Mouse (Mus musculus): Measurements from ENCODE around the gene Slc35f1. TPM values are rescaled to one million over a fixed set of nuclear protein-coding genes. Genes with fewer than 3 reads are reported as not detected.
A peak's percentile ranks its signal among the peaks of the same experiment; 100 is the strongest.

Slc35f1 gene
- 10 to 100 TPM; 51.7 to 62.4 (median 57.0) TPM for total RNA-seq (2022)

- peak; percentile 53 to 64 for DNase-seq (ENCODE audit: low spot score in 2 of 2)
Measured at GRCm38 (mm10) chr10:52690334-52690991, at the start of gene Slc35f1. Slc35f1 (plus strand) TSS chr10:52690533.

DNA sequence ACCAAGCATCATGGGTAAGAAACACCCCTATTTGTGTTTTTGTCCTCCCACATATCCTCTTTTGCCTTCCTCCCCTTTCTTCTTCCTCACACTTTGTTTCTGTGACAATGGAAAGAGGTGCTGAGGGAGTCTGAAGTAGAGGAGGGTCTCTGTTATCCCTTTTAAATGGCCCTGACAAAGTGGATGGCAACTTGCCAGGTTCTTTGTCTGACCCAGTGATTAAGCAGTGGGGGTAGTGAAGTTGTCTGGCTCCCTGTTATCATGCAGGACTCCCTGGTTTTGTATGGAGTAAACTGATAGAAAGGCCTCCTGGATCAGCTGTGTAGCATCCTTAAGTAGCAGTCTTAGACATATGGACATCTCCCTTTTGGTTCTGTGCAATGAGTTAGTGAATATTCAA is 19.1 kb upstream of the Slc35f1 start:
- no peak for DNase-seq (ENCODE audit: low spot score in 2 of 2)

- peak; percentile 22 to 42 for DNase-seq (ENCODE audit: low spot score in 2 of 2)
Measured at GRCm38 (mm10) chr10:52690992-52691731, 829 bp downstream of the Slc35f1 start.

- no peak for DNase-seq (ENCODE audit: low spot score in 2 of 2)
Measured at GRCm38 (mm10) chr10:52703688-52704087, 13.4 kb downstream of the Slc35f1 start.

DNA sequence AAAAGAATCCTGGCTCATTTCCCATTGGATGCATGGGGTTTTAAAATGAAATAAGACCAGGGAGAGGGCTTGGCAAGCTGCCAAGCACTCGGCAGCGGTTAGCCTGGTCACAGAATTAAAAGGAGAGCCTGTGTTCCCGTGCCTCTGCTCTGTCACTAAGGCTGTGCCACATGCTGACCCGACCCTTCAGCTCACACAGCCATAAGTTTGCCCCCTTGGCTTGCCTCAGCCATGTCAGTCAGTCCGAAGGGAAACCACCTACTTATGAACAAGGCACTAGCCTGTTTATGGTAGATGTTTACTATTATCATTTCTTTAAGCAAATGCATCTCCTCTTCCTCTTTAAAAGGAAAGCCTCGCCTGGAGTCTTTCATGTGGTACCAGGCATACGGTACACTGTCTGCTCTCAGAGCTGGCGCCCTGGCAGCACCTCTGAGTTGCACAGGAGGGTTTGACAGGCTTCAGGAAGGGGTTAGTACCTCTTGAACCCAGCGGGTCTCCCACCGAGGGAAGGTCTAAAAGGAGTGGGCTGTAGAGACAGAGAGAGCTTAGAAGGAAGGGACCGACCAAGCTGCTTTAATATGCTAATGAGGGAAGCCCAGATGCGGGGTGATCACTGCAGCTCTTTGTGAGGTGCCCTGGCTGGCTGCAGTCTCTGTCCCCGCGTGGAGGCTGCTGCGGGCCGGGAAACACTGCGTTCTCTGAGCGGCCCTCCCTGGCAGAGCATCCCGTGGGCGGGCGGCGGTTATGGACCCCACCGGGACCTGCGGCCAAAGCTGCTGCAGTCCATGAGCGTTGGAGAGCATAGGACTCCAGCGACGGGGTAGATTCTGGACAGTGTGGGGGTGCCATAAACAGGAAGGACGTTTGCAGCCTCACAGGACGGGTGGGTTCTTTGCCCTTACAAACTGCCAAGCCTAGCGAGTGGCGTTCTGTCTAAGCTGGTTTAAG is 14.0 kb downstream of the Slc35f1 start:
- DNase-seq (ENCODE audit: low spot score in 2 of 2), result peak; percentile 41 to 42

DNA sequence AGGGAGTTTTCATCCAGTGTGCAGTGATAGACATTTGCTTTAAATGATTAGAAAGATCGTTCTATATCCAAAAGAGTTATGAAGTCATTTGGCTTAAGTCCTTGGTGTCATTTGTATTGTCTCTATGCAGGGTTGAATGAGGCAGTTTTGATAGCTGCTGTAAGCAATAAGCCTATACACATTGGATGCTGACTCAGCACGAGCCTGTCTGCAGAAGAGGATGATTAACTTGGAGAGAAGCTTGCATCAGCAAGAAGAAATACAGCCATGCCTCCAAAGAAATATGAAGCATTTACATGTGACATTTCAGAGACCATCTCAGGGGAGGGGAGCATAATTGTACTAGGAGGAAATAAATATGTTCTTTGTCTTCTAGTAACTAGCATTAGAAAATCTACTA is 19.1 kb downstream of the Slc35f1 start:
- no peak for DNase-seq (ENCODE audit: low spot score in 2 of 2)

DNA sequence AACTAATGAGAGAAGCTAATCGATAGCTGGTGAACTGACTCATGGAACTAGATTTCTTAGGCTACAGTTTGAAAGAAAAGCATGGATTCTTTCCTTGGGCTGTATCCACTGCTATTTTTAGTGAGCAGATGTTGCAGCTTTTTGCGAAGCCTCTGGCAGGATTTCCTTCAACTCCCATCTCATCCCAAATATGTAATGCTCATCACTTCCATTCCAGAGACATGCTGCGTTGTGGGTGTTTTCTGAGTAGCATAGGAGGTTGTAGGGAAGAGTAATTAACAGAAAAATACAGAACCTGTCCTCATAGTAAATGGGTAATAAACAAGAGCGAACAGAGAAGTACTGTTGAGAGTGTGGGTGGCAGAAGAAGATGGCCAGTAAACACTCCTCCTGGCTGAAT is 21.8 kb downstream of the Slc35f1 start:
- peak in 1 of 2 experiments; percentile 27 for DNase-seq (ENCODE audit: low spot score in 2 of 2)

DNA sequence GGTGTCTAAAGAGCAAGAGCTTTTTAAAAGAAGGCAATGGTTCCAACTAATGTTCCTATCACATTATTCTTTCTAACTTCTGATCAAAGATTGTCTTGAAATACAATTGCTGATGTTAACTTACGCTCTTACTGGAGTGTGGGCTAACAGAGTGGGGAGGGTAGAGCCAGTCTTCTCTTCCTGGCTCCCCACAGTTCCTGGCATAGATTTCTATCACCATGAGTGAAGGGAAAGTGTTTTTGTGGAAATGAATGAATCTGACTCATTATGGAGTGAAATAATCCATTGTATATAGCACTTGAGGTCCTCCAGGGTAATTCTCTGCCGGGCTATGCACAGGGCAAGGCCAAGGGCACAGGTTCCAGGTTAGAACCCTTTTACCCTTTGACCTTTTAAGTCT is 24.2 kb downstream of the Slc35f1 start:
- no peak for DNase-seq (ENCODE audit: low spot score in 2 of 2)

- no peak for DNase-seq (ENCODE audit: low spot score in 2 of 2)
Measured at GRCm38 (mm10) chr10:52715146-52715545, 24.8 kb downstream of the Slc35f1 start.

GRCm38 (mm10) chr10:52718199-52718917 is 28.0 kb downstream of the Slc35f1 start:
- DNase-seq (ENCODE audit: low spot score in 2 of 2), result no peak

DNA sequence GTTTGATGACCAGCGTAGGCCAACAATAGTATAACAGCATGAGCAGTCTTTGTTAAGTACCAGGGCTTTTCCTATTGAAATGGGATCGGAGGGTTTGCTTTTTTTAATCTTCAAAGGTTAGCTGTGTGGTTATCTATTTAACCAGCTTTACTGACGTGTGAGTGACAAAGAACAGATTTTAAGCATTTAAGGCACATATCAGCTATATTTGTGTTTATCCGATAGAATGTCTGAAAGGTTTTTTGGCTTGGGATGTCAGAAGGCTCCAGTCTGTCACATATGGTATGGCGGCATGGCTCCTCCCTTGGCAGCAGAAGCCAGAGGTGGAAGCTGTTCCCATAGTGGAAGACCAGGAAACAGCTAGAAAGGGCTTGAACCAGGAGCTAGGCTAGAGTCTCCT is 36.3 kb downstream of the Slc35f1 start:
- DNase-seq (ENCODE audit: low spot score in 2 of 2), result no peak

GRCm38 (mm10) chr10:52742671-52743379 is 52.5 kb downstream of the Slc35f1 start:
- peak in 1 of 2 experiments; percentile 23 for DNase-seq (ENCODE audit: low spot score in 2 of 2)

GRCm38 (mm10) chr10:52743831-52744230 is 53.5 kb downstream of the Slc35f1 start:
- DNase-seq (ENCODE audit: low spot score in 2 of 2), result no peak

GRCm38 (mm10) chr10:52748028-52748597 is 57.8 kb downstream of the Slc35f1 start:
- no peak for DNase-seq (ENCODE audit: low spot score in 2 of 2)

DNA sequence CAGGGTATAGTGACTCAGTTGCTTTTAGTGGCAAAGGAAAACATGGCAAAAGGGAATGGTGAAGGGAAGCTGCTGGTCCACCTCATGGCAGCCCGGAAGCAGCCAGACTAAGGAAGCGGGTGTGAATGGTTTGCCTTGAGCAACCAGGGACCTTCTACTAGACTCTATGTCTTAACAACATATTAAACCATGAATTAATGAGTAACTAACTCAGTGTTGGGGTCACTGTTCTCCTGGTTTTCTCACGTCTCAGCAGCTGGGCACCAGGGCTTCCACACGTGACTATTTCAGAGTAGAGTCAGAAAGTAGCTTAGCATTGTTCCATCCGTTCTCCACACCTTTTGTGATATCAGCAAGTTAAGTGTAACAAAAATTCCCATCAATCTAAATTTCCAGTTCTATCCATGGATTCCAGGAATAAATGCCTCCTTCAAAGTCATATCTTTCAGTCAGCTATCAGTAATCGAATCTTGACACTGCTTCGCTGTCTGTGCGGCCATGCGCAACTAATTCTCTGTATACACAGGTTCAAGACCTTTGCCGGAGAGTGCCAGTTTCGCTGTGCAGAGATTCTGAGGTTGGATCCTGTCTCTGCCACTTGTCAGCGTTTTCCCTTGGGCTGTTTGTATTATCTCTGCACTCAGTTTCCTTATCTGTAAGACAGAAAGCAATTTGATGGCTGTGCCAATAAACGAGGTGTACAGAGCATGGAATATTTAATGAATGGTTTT is 65.8 kb downstream of the Slc35f1 start:
- no peak for DNase-seq (ENCODE audit: low spot score in 2 of 2)

GRCm38 (mm10) chr10:52757496-52758260 is 67.3 kb downstream of the Slc35f1 start:
- DNase-seq (ENCODE audit: low spot score in 2 of 2), result no peak

DNA sequence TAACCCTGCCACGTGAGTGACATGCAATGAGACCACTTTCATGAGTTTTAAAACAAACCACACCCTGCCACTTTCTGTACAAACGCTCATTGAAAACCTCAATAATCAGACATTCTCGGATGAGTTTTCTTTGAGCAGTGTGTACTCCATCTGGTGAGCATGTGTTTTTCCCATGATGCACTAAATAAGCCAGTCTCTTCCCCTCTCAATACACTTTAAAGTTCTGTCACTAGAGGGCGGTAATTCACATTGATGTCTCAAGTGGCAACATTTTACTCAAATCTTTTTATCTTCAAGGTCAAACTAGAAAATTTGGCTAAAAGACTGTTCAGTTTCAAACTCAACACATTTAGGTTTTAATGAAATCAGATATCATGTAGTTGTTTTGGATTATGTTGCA is 68.3 kb downstream of the Slc35f1 start:
- no peak for DNase-seq (ENCODE audit: low spot score in 2 of 2)

DNA sequence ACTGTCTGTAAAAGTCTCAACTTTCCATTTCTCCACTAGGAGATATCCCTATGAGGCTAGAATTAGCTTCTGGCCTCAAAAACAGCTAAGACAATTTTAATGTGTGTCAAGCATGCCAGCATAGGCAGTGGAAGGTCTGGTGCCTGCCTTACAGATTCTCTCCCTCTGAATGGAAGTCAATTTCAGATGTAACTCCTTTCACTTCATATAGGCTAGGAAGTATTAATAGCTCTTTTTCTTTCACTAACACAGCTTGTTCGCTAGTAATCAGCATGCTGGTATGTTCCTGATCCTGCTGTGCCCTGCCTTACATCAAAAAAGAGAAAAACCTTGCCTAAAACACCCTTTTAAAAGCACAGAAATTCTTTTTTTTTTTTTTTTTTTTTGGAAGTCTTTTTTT is 70.2 kb downstream of the Slc35f1 start:
- no peak for DNase-seq (ENCODE audit: low spot score in 2 of 2)
